ENCODE assay signal across 11 mouse cellular contexts in the genomic region with DNA sequence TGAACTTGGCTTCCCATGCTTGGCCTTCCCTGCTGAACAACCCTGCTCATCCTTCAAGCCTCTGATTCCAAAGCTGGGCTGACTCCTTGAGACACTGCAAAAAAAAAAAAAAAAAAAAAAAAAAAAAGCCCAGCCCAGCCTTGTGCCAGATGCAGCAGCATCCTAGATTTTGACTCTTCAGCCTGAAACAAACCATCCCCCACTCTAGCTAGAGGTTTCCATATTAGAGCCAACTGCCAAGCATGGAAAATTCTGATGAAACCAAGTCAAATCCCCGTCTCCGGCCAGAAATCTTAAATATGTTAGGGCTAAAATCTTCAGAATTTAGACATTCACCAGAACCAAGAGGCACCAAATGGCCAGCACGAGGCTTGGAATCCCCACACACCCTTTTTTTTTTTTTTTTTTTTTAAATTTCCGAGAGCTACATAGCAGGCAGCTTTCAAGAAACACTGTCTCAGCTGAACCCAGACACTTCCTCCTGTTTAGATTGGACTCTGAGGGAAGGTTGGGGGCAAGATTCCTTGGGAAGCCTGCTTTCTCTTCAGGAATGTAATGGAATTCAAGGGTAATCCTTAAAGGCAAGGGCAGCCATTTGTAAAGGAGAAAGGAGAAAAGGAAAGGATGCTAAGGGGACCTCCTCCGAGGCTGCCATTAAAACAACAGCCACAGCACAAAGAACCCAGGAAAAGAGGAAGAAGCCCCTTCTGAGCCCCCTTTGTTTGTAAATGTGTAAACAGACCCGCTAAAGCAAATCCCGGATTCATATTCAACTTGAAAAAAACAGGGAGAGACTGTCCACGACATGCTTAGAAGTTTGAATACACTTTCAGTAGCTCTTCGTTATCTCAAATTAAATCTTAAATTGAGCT.
DNase-seq lines count a peak whose midpoint lies in the region; ATAC-seq and TF ChIP-seq lines count a peak whose summit lies in the region.
"Had no signal": no experiment of that assay in that cellular context is flagged by ENCODE, and none has a peak within 500 bp of the region (broad histone marks: within the 10 kb centered on the region; RNA-seq: fewer than 3 reads in every experiment).

No protein-coding gene starts in this region.

- peaks cover 7% of the 10 kb centered on the region; the same call in 1 of the 2 replicates for H3K4me1 ChIP-seq in kidney, postnatal 0 days (replicated peaks; ENCODE audit: insufficient read depth, low read length)
- peaks cover 44% of the 10 kb centered on the region for H3K4me1 ChIP-seq in embryonic facial prominence, embryonic 10.5 days

- no peaks in the 10 kb centered on the region for H3K27me3 ChIP-seq in kidney, postnatal 0 days (ENCODE audit: insufficient read depth, low read length)
- peaks cover 18% of the 10 kb centered on the region; the same call in 1 of the 2 replicates for H3K27me3 ChIP-seq in embryonic facial prominence, embryonic 10.5 days (replicated peaks; ENCODE audit: low read depth, poor library complexity, severe bottlenecking)
- H3K27me3 ChIP-seq: neural tube, embryonic 13.5 days had no signal

- no peak for TF ChIP-seq CTCF in kidney, postnatal 0 days (IDR thresholded peaks at IDR 0.05; ENCODE audit: low read depth)

- no peak overlapping the region for H3K9ac ChIP-seq in kidney, postnatal 0 days (ENCODE audit: low read depth, low read length)
- H3K9ac ChIP-seq: liver, embryonic 14.5 days; neural tube, embryonic 13.5 days had no signal

- peak; percentile 65 for DNase-seq in kidney, postnatal 0 days (ENCODE audit: low spot score)
- no peak for DNase-seq in kidney, postnatal 10 days
- peak; percentile 94 for DNase-seq in R1 (ENCODE audit: low read depth, low spot score)
- DNase-seq in embryonic facial prominence, embryonic 10.5 days (ENCODE audit: low spot score), result peak; percentile 17
- peak; percentile 23 for DNase-seq in mesoderm, embryonic 11.5 days (ENCODE audit: low read depth, low spot score)
- DNase-seq in thymus, adult 18-20 months, result no peak
- DNase-seq: heart, postnatal 36 days had no signal

- no peak overlapping the region for H3K4me2 ChIP-seq in kidney, postnatal 0 days (ENCODE audit: low read length)
- H3K4me2 ChIP-seq: neural tube, embryonic 13.5 days had no signal

- H3K9me3 ChIP-seq in kidney, postnatal 0 days (replicated peaks; ENCODE audit: low read length), result no peaks in the 10 kb centered on the region
- no peaks in the 10 kb centered on the region for H3K9me3 ChIP-seq in embryonic facial prominence, embryonic 10.5 days
- H3K9me3 ChIP-seq: neural tube, embryonic 13.5 days had no signal

- WGBS in kidney, postnatal 0 days, result 34% methylated on average over 9 of the region's 9 CpGs
- 23% methylated on average over 9 of the region's 9 CpGs for WGBS in embryonic facial prominence, embryonic 10.5 days

- no peak overlapping the region for H3K4me3 ChIP-seq in kidney, postnatal 0 days (replicated peaks; ENCODE audit: low read depth, low read length)
- no peak overlapping the region for H3K4me3 ChIP-seq in embryonic facial prominence, embryonic 10.5 days
- H3K4me3 ChIP-seq: erythroblast, embryonic 14.5 days; neural tube, embryonic 13.5 days had no signal

- H3K36me3 ChIP-seq in kidney, postnatal 0 days (ENCODE audit: insufficient read depth, low read length), result no peaks in the 10 kb centered on the region
- no peaks in the 10 kb centered on the region for H3K36me3 ChIP-seq in embryonic facial prominence, embryonic 10.5 days (replicated peaks)
- H3K36me3 ChIP-seq: neural tube, embryonic 13.5 days had no signal

- 0 out of 2 replicates have a peak overlapping the region, but pooled peaks have one; percentile 25 for H3K27ac ChIP-seq in kidney, postnatal 0 days
- H3K27ac ChIP-seq in embryonic facial prominence, embryonic 10.5 days (replicated peaks), result peak overlapping the region; percentile 76
- H3K27ac ChIP-seq: liver, embryonic 14.5 days; neural tube, embryonic 13.5 days had no signal

- no peak for ATAC-seq in kidney, postnatal 0 days (replicated peaks; ENCODE audit: low FRiP score, low read depth)
- ATAC-seq in megakaryocyte progenitor cell, adult 5-6 weeks (replicated peaks; ENCODE audit: poor library complexity), result no peak

Comparison
In these comparisons a context has a peak if more than half of its experiments do, and no peak if none do; other contexts are left out.
1. DNase-seq: peak in kidney, postnatal 0 days (single experiment), R1 (single experiment), embryonic facial prominence, embryonic 10.5 days (single experiment) and mesoderm, embryonic 11.5 days (single experiment); none in kidney, postnatal 10 days (single experiment) and thymus, adult 18-20 months (0 of 2).